Mouse (Mus musculus): ENCODE data around the gene Smco3.

DNA sequence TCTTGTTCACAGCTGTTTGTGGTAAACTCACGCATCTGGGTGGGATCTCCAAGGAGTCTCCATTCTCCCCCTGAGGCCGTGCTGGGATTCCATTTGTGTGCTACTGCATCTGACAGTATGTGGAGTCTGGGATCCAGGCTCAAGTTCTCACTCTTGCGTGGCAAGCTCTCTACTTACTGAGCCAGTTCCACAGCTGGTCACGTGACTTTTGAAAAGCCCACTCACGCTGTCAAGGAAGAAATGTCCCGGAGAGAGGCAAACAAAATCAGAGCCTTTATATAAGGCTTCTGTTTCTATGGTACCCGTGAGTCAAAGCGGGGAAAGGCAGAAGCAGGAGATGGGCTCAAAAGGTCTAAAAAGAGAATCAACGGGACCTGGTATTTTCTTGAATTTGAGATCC, 52.5 kb downstream of the Smco3 start:
- TF ChIP-seq CTCF (IDR thresholded peaks at IDR 0.05; ENCODE audit: insufficient read depth, low read length) (no peak), POLR2A (IDR thresholded peaks at IDR 0.05; ENCODE audit: borderline replicate concordance, extremely low read depth, low read depth, low read length) (no peak)

All from lung, adult 2 months (tissue).